Mouse (Mus musculus) frontal cortex, postnatal 10 days (tissue): ENCODE measurements at regions not wholly inside any gene's neighbourhood (a gene's known extent, or its start where the extent isn't known, plus 50 kb on each side); places are given as distances from the start of the nearest gene placed in this dataset.

ENCODE experiments used
- DNase-seq, 2 experiments: peaks; one replicate each; pipeline ENCODE4 v3.0.0; 2022; ENCODE audit warnings: low spot score in 2 of 2, mixed read lengths in 1 of 2

DNA sequence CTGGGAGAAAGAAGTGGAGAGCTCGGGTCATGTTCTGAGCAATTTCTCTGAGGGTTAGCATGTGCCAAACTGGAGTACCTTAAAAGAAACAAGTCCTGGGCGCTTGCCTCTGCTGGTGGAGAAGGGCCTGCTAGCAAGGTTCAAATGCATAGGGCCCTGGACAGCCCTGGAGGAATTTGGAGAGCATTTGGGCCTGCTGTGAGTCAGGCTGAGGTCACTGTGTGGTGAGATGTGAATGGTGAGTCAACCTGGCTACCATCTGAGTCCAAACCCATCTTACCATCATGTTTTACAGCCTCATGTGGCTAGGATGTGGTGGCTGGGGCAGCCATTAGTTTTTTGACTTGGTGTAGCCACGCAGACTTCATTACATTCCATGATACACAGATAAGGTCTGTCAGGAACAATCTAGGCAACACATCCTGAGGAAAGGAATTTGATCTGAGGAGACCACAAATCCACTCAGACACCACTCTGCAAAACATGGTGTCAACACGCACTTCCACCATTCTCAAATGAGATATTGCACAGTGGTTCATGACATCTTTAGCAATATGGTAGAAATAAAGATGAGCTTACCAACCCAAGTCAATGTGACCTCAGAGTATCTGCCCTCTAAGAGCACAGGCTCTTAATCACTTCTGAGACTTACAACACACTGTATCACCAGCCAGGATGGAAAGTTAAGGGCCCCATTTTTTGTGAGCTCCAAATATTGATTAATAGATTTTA is 83.1 kb downstream of the Thbs2 start:
- no peak for DNase-seq

GRCm38 (mm10) chr17:14608845-14609244 is 85.2 kb downstream of the Thbs2 start:
- no peak for DNase-seq

- DNase-seq, result no peak
Measured at GRCm38 (mm10) chr17:14606356-14606989, 87.6 kb downstream of the Thbs2 start.

DNA sequence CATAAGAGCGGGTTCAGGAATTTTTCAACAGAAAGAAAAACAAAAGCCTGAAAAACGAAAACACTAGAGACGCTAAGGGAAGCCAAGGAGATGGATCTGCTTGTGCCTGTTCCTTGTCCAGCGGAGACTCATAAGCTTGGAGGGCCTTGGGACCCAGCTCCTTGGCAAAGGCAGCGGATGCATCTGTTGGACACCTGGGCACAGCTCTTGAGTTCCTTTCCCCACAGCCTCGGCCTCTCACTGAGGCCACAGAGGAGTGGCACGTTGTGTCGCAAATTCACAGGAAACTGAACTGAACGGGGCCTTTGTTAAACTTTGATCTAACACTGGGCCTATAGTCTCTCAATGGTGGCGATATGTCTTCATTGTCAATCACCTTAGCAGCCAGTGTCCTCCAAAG is 94.4 kb downstream of the Thbs2 start:
- DNase-seq, result no peak

DNA sequence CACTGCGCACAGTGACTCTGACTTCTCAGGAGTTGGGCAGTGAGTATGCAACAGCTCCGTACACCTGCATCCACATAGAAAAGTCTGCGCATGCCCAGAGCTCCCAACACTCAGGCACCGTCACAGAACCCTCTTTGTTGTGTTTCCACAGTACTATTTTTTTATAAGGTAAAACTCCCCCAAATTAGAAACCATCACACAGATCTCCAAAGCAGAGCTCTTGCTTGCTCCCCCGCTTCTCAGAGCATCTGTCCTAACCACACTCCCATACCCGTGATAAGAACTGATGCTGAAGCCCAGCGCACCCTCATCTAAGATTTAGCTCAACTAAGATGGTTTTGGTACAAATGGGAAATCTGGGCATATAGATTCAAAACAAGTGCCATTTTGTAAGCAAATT is 97.6 kb downstream of the Thbs2 start:
- DNase-seq, result no peak

- no peak for DNase-seq
Measured at GRCm38 (mm10) chr17:14595525-14595924, 98.5 kb downstream of the Thbs2 start.

- peak; percentile 27 to 37 for DNase-seq
Measured at GRCm38 (mm10) chr17:14588086-14588817, 105.8 kb downstream of the Thbs2 start.

GRCm38 (mm10) chr17:14579671-14580070 is 114.4 kb downstream of the Thbs2 start:
- no peak for DNase-seq

GRCm38 (mm10) chr17:14578721-14579120 is 115.3 kb downstream of the Thbs2 start:
- DNase-seq, result no peak

DNA sequence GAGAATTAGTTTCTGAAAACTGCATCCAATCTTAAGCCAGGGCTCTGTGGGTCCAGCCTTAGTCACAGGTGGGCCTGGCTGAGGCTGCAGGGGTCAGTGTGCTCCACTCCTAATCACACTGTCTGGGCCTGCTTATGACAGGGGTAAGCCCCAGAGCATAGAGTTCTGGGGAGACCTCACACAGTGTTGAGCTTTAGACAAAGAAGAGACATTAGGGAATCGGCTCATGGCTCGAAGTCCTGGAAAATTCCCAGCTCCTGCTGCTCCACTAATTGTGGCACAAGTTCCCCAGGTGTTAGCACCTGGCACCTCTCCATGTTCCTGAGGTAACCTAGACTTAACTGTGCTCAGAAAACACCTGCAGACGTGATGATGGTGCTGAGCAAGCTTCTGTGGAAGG is 115.8 kb downstream of the Thbs2 start:
- DNase-seq, result no peak

- no peak for DNase-seq
Measured at GRCm38 (mm10) chr17:14576159-14576558, 117.9 kb downstream of the Thbs2 start.

DNA sequence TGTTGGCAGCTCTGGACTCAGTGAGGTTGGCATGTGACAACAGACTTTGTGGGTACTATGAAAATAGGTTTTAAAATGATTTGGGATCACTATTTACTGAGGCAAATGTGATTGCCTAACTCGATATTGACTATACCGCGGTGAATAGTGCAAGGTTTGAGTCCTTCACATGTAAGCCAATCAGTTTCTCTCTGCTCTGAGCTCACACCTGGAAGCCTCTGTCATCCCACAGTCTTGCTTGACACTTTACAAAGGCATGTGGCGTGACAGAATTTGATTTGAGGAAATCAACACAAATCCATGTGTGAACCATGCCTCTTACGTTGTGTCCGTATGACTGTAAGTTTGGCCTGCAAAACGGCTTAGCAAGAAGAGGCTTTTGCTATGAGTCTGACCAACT is 122.9 kb downstream of the Thbs2 start:
- DNase-seq, result no peak

- DNase-seq, result no peak
Measured at GRCm38 (mm10) chr17:14570266-14570775, 123.7 kb downstream of the Thbs2 start.

GRCm38 (mm10) chr17:14562191-14562590 is 131.8 kb downstream of the Thbs2 start:
- DNase-seq, result no peak

DNA sequence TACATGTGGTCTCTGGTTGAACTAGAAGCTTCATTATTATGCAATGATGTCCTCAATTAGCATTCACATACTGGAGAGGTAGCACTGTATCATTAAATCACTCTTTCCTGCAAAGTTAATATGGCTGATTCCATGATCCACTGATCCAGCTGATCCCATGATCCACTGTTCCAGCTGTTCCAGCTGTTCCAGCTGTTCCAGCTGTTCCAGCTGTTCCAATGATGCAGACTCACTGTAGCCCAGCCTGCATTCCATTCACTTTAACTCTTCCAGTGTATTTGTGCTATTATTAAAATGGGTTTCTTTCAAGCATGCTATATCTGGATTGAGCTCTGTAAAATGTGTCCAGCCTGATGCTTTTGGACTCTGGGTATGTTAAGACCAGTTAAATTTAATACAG is 136.8 kb downstream of the Thbs2 start:
- no peak for DNase-seq

DNA sequence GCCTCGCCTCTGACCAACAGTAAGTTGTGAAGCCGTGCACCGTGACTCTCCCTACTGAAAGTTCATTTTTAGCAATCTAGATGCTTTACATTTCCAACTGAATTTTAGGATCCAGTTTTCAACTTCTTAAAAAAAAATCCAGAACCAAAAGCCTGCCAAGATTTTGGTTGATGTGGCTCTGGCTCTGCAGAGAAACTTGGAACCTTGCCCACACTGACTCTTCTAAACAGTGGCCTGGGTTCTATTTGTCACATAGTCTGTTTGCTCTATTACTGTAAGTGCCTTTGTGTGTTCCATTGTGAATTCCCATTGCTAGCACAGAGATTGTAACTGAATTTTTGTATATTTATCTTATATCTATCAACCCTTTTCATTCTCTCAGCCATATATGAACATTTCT is 140.8 kb downstream of the Thbs2 start:
- DNase-seq, result no peak

GRCm38 (mm10) chr17:14552081-14552480 is 142.0 kb downstream of the Thbs2 start:
- DNase-seq, result no peak

- no peak for DNase-seq
Measured at GRCm38 (mm10) chr17:14551610-14552009, 142.4 kb downstream of the Thbs2 start.

DNA sequence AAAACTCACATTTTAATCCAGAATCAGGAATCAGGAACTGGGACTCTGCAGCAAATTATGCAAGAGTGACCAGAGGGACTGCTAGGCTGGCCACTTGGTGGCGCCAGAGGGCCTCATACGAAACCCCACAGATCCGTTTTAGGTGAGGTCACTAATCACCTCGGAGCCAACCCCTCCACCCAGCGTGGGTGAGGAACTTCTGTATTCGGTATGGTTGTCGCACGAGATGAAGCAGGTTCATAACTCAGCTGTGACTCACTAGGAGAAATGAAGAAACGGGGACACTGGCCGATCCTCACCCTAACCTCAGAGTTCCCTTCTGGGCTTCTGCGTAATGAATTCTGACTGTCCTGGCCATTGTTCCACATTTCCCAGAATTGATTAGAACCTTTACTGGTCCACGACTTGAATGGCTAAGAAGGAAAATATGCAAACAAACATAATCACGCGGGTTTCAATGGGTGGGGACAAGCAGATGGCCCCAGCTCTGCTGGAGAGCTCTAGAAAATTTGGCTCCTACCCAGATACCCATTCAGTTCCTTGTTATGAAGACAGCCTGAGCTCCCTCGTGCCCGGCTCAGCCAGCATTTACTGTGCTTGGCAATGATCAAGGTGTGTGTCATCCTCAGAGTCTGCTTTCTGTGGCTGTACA is 148.1 kb downstream of the Thbs2 start:
- DNase-seq, result peak; percentile 70 to 73

DNA sequence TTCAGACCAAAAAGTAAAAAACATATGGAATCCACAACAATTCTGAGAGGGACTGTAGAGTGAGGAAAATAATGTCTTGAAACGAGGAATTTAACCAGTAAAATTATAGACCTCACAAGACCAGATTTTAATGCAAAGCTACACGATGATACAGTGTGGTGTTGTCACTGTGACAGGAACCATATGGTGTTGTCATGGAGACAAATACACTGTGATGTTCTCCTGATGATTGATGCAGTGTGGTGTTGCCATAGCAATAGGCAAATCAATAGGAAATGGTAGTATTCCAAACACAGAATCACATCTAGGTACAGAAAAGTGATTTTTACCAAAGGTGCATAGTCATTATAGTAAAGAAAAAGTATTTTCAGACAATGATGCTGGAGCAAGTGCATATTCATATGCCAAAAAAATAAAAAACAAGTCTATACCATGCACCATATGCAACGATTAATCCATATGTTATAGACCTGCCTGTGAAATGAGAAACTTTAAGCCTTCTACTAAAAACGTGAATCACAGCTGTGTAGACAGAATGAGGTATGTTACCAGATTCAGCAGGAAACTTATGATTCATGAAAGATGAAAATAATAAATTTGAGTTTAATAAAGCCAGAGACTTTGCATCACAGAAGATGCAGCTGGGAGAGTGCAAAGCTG is 149.6 kb downstream of the Thbs2 start:
- DNase-seq, result no peak

GRCm38 (mm10) chr17:14541035-14541434 is 153.0 kb downstream of the Thbs2 start:
- DNase-seq, result no peak
